Mouse (Mus musculus): ENCODE data around the gene Deaf1.
A peak's percentile ranks its signal among the peaks of the same experiment; 100 is the strongest.

Gene Deaf1

DNA sequence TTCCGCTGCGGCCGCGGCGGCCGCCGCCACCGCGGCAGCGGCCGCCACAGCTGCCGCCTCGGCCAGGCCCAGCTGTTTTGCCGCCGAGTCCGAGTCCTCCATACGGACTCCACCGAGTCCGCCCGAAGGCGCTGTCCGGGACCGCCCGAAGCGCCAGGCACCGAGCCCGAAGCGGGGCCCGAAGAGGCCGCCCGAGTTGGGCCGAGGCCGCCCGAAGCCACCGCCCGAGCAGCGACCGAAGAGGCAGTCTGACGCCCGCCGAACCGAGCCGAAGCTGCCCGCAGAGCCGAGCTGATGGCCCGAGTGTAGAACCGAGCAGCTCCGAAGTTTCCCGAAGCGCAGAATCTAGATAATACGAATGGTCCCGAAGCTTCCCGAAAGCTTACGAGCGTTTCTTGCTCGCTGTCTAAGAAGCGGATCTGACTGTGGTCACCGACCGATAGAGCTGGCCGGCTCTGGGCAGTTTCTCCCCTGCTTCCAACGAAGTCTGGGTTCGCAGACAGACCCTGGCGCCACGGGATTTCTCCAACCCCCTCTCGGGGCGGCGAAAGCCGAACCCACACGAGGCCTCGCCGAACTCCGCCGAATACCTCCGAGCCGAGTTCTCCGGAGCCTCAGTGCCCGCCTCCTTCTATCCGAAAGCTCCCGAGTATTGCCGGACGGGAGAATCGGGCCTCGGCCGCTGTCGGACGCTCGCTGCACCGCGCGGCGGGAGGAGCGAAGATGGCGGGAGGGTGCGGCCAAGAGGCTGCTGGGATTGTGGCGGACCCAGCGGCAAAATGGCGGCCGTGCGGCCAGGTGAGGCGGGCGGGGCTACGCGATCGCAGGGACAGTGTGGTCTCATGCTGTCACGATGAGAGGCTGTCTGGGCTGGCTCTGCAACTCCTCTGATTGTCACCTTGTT, at the start of gene Deaf1, which contains the start of gene Tmem80:
TSS of gene Deaf1 (minus strand) at position 222 of the 904 bp plus-strand sequence.
TSS of gene Tmem80 (plus strand) at position 271 of the 904 bp plus-strand sequence.
- DNase-seq, result peak; percentile 99 to 100

DNA sequence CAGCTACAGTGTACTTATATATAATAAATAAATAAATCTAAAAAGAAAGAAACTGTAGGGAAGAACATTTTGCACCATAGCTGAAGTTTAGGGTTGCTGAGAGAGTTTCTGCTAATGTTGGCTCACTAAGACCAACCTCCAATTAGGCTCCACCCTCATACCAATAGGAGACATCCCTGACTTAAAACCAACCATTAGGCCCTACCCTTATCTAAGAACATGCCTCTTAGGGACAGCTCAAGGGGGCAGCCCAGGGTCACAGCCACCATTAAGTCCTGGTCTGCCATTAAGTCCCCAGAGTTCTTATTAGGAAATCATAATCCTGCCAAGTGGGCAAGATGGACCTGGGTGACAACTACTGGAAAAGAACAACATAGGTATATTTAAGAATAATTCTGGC, 46.9 kb upstream of the Deaf1 start:
- no peak for DNase-seq

DNA sequence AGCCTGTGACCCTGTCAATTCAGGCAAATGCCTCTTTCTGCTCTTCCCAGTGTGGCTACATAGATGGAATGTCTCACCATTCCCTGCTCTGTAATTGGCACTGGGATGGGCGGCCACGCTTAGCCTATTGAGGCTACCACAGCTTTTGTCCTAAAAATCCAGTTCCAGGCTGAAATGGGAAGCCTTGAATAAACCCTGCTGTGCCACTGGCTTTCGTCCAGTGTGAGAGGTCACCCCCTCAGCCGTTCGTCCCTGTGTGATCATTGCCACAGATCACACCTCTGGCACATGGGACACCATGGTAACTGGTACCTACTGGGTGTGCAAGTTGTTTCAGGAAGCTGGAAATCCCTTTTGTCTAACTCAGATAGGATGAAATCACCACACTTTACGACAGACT, 46.1 kb upstream of the Deaf1 start:
- no peak for DNase-seq

DNA sequence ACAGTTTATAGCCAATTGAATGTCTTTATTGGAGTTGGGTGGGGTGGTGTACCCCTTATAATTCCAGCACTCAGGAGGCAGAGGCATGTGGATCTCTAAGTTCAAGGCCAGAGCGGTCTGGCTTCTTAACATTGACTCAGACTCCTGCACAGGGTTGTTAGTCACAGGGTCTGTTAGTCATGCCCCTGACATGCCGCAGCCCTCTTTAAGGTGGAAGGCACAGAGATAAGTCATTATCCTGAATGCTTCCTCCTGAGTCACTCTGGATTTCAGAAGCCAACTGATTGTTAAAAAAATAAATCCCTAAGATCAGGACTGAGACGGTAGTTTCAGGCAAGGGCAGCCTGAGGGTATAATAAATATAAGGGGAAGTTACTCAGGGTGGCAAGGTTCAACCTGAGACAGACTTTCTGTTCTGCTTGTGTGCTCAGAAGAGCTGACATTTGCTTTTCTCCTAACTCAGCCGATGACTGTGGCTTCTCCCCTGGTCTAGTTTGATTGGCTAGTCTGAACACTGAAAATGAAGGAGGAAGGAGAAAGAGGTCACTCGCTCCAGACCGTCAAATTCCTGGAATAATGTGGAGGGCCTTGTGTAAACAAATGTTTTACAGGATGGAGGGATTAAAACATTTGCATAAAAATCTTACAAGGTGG, 44.6 kb upstream of the Deaf1 start:
- DNase-seq, result no peak

DNA sequence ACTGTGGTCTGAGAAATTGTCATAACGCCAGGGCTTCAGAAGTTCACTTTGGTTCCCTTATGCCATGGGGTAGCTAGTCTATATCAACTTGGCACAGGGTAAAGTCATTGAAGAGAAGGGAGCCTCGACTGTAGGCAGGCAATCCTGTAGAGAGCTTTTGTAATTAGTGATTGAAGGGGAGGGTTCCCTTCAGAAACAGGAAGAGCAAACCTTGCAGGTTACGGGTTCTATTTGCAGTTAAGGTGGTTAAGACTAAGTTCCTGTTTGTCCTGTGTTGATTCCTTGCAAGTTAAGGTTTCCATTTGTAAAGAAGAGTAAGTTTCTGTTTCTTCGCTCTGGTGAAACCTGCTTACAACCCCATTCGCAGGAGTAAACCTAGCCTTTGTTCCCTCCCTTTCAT, 42.4 kb upstream of the Deaf1 start:
- DNase-seq, result no peak

DNA sequence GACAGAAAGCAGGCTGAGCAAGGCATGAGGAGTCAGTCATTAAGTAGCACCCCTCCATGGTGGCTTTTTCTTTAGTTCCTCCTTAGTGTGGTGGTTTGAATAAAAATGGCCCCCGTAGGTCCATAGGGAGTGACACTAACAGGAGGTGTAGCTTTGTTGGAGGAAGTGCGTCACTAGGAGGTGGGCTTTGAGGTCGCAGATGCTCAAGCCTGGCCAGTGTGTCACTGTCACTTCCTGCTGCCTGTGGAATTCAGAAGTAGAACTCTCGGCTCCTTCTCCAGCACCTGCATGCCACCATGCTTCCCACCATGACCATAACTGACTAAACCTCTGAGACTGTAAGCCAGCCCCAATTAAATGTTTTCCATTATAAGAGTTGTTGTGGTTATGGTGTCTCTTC, 39.9 kb upstream of the Deaf1 start:
- no peak for DNase-seq

DNA sequence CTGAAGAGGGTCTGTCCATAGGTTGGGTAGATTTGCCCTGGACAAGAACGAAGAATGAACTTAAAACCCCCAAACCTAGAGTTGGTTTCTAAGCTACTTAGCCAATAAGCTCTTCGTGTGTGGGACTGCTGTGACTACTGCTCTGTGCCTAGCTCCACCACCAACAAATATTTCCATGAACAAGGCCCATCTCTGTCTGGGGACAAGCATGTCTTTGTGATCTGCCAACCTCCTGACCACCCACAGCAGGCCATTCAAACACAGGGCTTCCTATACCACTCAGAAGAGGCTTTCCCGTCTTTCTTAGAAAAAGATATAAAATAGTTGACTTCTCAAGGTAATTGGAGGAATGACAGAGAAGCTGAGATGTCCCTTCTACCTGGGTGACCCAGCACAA, 37.6 kb upstream of the Deaf1 start:
- DNase-seq, result no peak

DNA sequence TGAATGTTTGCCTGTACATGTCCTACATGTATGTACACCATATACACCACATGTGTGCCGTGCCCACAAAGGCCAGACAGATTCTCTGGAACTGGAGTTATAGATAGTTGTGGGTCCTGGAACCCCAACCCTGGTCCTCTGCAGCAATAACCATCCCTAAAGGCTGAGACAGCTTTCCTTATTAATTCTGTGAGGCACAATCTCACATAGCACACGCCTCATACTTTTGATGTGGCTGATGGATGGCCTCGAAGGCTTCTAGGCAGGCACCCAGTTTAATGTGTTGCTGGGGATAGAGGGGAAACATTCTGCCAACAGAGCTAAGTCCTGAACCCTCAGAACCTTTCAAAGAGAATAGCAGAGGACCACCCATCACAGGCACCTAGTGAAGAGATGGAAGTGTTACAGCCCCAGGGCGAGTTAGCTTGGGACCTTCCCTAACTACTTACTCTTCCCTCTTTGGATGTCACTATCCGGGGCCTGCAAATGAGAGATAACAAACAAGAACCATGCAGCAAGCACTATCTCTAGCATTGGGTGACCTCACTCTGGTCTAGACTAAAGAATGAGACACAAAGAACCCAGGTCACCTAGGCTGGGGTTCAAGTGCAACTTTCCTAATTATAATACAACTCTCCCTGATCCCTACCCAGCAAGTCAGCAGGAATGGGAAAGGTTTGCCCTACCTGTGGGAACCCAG, 37.0 kb upstream of the Deaf1 start:
- no peak for DNase-seq

DNA sequence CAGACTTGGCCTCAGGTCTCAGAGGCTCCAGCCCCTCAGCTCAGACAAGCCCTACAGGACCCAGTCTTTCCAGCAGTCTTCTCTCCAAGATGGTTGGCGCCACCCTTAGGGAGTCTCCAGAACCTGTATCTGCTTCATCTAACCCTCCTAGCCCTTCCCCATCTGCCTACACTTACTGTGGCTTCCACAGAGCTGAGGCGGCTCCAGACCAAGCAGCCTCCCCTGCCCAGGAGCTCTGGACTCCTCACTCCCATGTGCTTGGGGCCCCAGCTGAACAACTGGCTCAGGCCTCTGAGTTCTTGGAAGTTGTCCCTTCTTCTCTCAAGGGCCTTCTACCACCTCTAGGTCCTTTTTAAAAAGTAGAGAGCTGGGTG, 36.2 kb upstream of the Deaf1 start:
- DNase-seq, result no peak

DNA sequence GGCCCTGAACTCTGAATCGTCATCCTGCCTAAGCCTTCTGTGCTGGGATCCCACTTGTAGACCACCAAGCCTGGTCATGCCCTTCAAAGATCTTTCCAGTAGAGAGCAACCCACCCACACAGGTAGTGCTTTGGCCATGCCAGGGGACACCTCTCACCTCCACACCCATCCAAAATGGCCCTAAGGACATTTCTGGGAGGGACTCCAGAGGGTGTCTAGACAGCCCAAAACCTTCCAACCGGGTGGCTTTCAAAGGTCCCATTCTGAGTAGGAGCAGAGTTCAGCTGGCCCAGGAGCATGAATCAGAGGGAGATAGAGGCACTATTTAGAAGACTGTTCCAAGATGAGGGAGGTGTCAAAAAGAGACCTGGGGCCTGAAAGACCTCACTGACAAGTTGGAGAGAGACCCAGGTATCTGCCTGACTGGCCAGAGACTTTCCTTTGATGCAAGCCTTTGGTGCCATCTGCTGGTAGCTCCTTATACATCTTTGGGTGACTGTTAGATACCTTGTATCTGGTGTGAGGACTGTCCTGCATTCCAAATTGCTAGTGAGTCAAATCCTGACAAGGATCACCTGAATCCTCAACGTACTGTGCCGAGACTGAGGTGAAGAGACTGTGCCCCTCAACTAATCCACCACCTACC, 35.7 kb upstream of the Deaf1 start:
- DNase-seq, result peak; percentile 66 to 82

DNA sequence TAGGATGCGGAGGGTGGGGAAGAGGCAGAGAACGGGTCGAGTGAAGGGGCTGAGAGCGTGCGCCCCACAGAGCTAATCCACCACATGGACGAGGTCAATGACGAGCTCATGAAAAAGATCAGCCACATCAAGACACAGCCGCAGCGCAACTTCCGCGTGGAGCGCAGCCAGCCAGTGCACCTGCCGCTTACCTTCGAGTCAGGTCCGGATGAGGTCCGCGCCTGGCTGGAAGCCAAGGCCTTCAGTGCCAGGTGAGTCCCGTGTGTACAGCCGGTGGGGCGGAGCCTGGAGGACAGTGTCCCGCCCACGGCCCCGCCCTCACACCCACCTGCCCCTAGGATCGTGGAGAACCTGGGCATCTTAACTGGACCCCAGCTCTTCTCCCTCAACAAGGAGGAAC, 34.0 kb upstream of the Deaf1 start:
- DNase-seq, result peak in 1 of 2 experiments; percentile 47

DNA sequence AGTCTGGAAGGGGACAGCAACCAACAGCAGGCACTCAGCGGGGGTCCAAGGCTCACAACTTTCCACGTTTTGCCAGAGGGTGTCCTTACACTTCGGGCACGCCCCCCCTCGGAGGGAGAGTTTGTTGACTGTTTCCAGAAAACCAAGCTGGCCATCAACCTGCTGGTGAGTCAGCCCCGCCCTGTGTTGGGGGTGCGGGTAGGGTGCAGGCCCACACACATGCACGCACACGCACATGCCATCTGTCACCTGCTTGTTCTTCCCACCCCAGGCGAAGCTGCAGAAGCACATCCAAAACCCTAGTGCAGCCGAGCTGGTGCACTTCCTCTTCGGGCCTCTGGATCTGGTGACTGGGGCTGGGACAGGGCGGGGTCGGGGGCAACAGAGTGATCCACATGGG, 29.5 kb upstream of the Deaf1 start:
- no peak for DNase-seq

DNA sequence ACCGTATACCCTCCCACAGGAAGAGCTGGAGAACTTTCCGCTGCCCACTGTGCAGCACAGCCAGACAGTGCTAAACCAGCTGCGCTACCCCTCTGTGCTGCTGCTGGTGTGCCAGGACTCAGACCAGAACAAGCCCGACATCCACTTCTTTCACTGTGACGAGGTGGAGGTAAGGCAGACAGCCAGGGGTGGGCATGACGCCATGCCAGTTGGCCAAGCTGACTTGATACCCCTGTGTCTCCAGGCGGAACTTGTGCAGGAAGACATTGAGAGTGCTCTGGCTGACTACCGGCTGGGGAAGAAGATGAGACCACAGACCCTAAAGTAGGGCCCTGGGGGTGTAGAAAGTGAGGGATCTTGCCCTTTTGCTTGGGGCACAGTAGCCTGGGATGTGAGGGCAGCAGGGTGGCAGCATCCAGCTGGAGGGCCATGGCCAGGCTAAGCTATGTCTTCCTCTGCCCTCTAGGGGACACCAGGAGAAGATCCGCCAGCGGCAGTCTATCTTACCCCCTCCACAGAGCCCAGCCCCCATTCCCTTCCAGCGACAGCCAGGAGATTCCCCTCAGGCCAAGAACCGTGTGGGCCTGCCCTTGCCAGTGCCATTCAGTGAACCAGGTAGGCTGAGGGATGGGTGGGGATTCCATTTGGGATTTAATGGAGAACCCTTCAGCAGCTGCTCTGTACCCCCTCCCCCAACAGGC, 28.3 kb upstream of the Deaf1 start:
- DNase-seq, result no peak

DNA sequence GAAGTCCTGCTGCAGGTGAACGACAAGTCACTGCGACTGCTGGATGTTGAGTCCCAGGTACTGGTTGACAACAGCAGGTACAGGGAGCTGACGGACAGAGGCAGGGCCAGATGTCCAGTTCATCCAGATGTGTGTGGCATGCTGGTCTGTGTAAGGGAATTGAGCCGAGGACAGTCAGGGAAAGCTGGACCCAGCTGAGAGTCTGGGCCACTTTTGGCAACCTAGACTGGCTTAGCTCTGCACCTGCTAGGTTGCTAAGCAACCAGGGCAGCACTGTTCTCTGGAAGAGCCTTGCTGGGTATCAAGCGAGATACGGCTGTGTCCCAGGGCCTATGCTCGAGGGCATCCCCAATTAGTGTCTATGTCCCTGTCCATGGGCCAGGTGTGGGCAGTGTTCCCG, 27.6 kb upstream of the Deaf1 start:
- no peak for DNase-seq

DNA sequence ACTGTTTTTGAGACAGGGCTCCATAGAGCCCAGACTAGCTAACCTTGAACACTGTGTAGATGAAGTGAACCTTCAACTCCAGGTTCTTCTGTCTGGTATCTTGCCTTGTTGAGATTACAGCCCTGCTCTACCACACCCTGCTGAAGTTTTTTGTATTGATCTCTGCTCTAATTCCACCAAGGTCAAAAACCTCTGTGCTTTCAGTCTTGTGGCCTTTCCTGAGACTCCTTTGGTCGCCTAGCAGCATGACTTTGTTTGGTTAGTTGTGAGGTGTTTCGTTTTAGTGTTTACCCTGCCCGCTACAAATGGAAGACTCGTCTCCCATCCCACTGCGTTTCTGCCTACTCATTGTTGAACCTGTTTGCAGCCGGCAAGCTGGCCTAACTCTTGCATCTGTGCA, 23.6 kb upstream of the Deaf1 start:
- no peak for DNase-seq

DNA sequence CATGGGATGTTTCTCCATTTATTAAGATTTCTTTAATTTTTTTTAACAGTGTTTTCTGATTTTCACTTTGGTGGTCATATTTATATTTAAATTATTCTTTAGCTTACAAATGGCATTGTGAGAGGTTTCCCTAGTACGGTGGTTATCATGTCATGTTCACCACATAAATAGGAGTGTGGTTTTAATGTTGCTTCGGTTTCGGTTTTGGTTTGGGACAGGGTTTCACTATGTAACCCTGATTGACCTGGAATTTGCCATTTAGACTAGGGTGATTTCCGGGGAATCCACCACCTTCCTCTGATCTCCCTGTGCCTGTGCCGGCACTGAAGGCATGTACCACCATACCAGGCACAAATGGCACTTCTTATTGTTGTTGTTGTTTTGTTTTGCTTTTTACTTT, 17.3 kb upstream of the Deaf1 start:
- no peak for DNase-seq

DNA sequence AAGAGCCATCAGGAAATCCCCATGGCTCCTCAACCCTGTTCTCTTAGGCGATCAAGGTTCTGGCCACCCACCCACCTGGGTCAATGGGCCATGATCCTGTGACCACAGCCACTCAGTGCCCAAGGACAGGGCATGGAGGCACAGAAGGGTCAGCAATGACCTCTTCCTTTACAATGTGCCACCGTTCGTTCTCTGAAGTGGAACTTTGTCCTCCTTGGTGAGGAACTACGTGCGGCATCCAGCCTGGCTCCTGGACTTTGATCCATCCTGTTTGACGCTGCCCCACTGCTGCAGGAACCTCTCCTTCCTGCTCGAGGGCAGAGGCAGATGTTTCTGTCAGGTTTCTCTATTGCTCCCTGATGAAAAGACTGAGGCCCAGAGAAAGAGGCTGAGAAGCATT, 16.2 kb upstream of the Deaf1 start:
- peak; percentile 74 to 78 for DNase-seq

DNA sequence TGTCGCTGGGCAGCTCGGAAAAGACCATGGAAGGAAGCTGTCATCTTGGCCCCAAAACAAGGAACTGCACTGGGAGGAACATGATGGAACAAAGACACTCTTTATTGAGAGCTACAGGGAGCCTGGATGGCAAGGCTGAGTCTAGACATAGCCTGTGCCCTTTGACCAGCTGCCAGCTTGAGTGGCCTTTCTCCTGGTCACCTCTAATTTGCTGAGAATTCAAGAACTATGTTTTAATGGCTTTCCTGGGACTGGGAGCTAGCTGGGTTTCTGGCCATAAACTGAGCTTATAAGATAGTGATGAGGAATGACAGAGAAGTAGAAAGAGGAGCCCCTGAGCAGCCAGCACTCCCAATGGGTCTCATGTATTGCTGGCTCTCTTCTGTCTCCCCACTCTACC, 15.7 kb upstream of the Deaf1 start:
- no peak for DNase-seq

DNA sequence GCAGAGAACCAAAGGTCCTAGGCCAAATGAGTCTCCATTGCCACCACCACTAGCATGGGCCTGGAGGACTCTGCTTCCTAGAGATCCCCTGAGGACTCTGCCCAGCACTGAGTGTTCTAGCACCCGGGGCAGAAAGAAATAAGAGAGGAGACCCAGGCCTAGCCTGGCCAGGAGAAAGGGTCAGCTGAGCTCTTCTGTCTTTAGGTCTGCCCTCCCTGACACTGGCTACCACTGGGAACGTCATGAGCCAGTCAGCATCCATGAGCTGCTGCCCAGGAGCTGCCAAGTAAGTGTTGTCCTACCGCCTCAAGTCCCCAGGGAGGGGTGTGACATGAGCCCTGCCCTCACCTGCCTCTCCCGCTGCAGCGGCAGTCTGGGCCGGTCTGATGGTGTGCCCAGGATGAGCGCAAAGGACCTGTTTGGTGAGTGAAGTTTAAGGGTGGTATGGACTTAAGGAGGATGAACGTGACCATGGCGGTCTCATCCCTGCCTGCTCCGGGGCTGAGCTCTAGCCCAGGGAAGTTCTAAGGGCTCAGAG, 14.3 kb upstream of the Deaf1 start:
- no peak for DNase-seq

DNA sequence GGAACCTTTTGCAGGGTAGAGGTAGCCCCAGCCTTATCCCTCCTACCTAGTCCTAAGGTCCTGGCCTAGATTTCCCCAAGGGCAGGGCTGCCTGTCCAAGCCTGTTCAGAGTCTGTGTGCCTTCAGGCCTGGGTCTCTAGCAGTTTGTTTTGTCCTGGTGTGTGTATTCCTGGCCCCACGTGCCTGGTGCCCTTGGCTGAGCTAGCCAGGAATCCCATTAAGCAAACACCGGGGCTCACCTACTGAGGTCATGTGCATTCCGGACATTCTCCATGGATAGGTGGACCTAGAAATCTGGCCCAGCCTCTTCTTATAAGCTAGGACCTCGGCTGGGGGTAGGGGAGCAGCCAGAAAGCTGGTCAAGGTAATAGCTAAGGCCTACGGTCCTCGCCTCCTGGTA, 13.0 kb upstream of the Deaf1 start:
- peak; percentile 87 to 94 for DNase-seq

DNA sequence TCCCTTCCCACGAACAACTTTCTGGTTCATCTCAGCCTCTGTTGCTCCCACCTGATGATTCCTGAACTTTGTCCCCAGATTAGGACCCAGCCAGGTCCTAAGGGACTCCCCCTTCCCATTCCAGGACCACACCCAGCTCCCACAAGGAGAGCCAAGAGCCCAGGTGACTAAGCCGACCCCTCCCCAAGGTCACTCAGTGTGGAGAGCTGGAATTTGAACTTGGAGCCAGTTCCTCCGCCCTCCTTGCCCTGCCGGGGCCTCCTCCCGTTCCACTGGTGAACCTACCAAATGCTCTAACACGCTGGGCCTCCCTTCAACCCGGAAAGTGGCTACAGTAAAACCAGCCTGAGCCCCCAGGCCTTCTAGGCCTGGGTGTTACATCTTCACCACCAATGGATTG, 12.5 kb upstream of the Deaf1 start:
- DNase-seq, result peak; percentile 75 to 78

DNA sequence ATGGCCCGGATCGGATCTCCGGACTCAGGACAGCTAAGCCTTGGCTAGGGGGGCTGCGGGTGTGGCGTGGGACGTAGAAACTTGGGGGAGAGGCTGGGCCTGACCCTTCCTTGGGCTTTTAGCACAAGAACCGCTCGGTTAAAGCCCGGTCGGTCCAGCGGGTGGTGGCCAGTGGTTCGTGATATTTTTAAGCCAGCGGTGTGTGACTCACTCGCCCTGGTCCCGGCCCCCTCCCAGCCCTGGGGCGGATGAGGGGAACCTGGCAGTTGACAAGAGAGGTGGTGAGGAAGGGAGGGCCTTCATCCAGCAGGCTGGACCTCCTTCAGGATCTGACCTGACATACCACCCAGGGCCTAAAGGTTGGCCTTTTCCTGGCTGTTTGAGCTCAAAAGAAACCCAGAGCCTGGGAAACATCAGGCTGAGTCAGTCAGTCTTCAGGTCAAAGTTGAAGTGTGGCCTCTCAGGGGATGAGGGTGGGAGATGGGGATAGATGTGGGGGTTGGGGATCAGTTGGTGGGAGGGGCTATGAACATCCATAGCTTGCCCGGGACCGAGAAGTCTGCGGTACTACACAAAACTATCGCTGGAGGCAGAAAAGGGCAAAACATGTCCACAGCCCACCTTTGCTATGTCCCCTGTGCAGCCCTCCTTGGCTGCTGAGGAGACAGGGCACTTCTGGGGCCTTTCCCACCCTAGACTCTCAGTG, 11.9 kb upstream of the Deaf1 start:
- DNase-seq, result peak; percentile 40 to 42
